Mouse (Mus musculus) heart, postnatal 14 days (tissue): ENCODE measurements around the gene Neil1. TPM values are rescaled to one million over a fixed set of nuclear protein-coding genes. Genes with fewer than 3 reads are reported as not detected.

Experiments used
- DNase-seq, 2 experiments: peaks; one replicate each; pipeline ENCODE4 v3.0.0; 2021 to 2022
- intact Hi-C: fragments of 180-260 bp; cut with DNase I; formaldehyde crosslinking; loops from one replicate; pipeline ENCODE4 v1.15.1; 2025
- long read RNA-seq, 2 experiments: library from polyadenylated mRNA; stranded (forward); transcript quantifications; one replicate each; pipeline ENCODE4 v2.0.0; 2021
- total RNA-seq, 2 experiments: library from RNA; stranded (reverse); gene quantifications; 2 replicates each; pipeline ENCODE4 v1.2.3; 2021

Neil1 gene
- total RNA-seq = 1 to 10 TPM; 4.9 to 5.0 TPM
- long read RNA-seq, experiment 1, transcript Neil1-203 (10 exons, 1,693 nt) = major isoform, 7 of 10 reads
- long read RNA-seq, experiment 1, partial matches to known transcripts = 0 of 10 reads
- long read RNA-seq, experiment 1, other reads (novel, unspliced or antisense) = 3 of 10 reads
- long read RNA-seq, experiment 2, partial matches to known transcripts = 0 of 6 reads
- long read RNA-seq, experiment 2, other reads (novel, unspliced or antisense) = 0 of 6 reads

GRCm38 (mm10) chr9:57148144-57148878 lies at the start of gene Neil1:
Neil1 (minus strand) TSS chr9:57148305.
- DNase-seq = peak; percentile 81 to 83
- intact Hi-C loops = no loop called here

- no peak for DNase-seq
- intact Hi-C loops = no loop called here
Measured at GRCm38 (mm10) chr9:57197414-57197813, 49.3 kb upstream of the Neil1 start.

- DNase-seq = no peak
- intact Hi-C loops = no loop called here
Measured at GRCm38 (mm10) chr9:57196708-57197107, 48.6 kb upstream of the Neil1 start.

GRCm38 (mm10) chr9:57168411-57168810 lies 20.3 kb upstream of the Neil1 start:
- intact Hi-C loops = no loop called here
- DNase-seq = no peak

- DNase-seq = no peak
- intact Hi-C loops = no loop called here
Measured at GRCm38 (mm10) chr9:57166173-57166572, 18.1 kb upstream of the Neil1 start.

GRCm38 (mm10) chr9:57163137-57163536 lies 15.0 kb upstream of the Neil1 start:
- no peak for DNase-seq
- intact Hi-C loops = loop anchor here (5.0 kb wide), 1 partner anchor 269 kb away; no protein-coding TSS in a partner anchor

GRCm38 (mm10) chr9:57162496-57162895 lies 14.4 kb upstream of the Neil1 start:
- DNase-seq = no peak
- intact Hi-C loops = loop anchor here (5.0 kb wide), 1 partner anchor 270 kb away; no protein-coding TSS in a partner anchor

- no peak for DNase-seq
- intact Hi-C loops = no loop called here
Measured at GRCm38 (mm10) chr9:57158506-57158905, 10.4 kb upstream of the Neil1 start.

- intact Hi-C loops = no loop called here
- DNase-seq = peak; percentile 85 to 92
Measured at GRCm38 (mm10) chr9:57158013-57158470, 9.9 kb upstream of the Neil1 start, which contains the start of gene Commd4. Commd4 (minus strand) TSS chr9:57158331.

- intact Hi-C loops = no loop called here
- no peak for DNase-seq
Measured at GRCm38 (mm10) chr9:57157499-57157898, 9.4 kb upstream of the Neil1 start.

GRCm38 (mm10) chr9:57156823-57157222 lies 8.7 kb upstream of the Neil1 start:
- intact Hi-C loops = no loop called here
- no peak for DNase-seq

GRCm38 (mm10) chr9:57156383-57156782 lies 8.3 kb upstream of the Neil1 start:
- intact Hi-C loops = no loop called here
- no peak for DNase-seq

- intact Hi-C loops = no loop called here
- DNase-seq = no peak
Measured at GRCm38 (mm10) chr9:57152331-57152730, 4.2 kb upstream of the Neil1 start.

- no peak for DNase-seq
- intact Hi-C loops = no loop called here
Measured at GRCm38 (mm10) chr9:57150192-57150591, 2.1 kb upstream of the Neil1 start.

GRCm38 (mm10) chr9:57149021-57149420 lies 916 bp upstream of the Neil1 start:
- intact Hi-C loops = no loop called here
- no peak for DNase-seq

- intact Hi-C loops = no loop called here
- no peak for DNase-seq
Measured at GRCm38 (mm10) chr9:57147205-57148143, 631 bp downstream of the Neil1 start.

GRCm38 (mm10) chr9:57146451-57147066 lies 1.5 kb downstream of the Neil1 start:
- intact Hi-C loops = no loop called here
- no peak for DNase-seq

GRCm38 (mm10) chr9:57144830-57145229 lies 3.3 kb downstream of the Neil1 start:
- intact Hi-C loops = no loop called here
- DNase-seq = no peak

- no peak for DNase-seq
- intact Hi-C loops = no loop called here
Measured at GRCm38 (mm10) chr9:57143212-57143611, 4.9 kb downstream of the Neil1 start.
